Mouse (Mus musculus) MN1 (cell line): ENCODE results near the gene Gm19684.
"Not testable (repeated sequence)": the region's sequence is repeated elsewhere in the genome, so short reads cannot be mapped to it uniquely, and the experiment has no call there.

Experiments
- DNase-seq: peaks from one replicate; pipeline ENCODE4 v3.0.0-alpha.2; 2016; ENCODE audit warnings: low spot score

Gene Gm19684

GRCm38 (mm10) chr17:36178938-36179337 lies 57.5 kb downstream of the Gm19684 start:
- DNase-seq = not testable (repeated sequence)
